Mouse (Mus musculus): Measurements from ENCODE around the gene Zbed6. TPM values are rescaled to one million over a fixed set of nuclear protein-coding genes. Genes with fewer than 3 reads are reported as not detected.

Zbed6 gene
- polyA plus RNA-seq, 1 experiment from 2014 or later, result not detected

DNA sequence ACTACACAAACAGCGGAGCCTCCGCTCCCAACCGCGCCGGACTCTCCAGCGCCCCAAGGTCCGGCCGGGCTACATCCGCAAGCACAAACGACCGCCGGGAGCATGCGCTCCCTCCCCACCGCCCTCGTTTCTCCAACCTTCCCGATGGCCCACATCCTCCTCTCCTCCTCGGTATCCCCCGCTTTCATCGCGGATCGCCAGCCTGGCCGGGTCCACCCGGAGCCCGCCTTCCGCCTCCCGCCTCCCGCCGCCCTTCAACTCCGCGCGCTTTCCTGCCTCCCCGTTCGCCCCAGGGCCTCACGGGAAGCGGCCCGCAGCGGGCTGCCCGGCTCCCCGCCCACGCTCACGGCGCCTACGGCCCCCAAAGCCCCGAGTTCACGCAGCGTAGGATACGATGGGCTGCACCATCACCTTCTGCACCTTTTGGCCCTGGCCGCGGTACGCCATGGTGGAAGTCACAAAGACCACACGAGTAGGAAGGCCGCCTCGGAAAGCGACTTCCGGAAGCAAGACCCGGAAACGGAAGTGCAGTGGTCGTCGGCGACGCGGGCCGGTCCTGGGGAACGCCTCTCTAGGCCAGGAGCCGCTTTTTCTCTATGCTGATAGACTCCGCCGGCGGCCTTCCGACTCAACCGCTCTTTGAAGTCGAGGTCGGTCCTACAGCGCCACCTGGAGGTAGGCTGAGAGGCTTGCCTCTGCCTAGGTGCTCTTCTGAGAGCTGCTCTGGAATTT is 50.7 kb downstream of the Zbed6 start, which contains the start of gene Snrpe:
Gene Snrpe (minus strand): TSS at position 521 of the 732 bp plus-strand sequence.
- peaks cover 48% of the 10 kb centered on the region for H3K36me3 ChIP-seq
- under 1% methylated on average over 73 of the region's 73 CpGs for WGBS

More for the DNA sequence above, 50.7 kb downstream of the Zbed6 start, which contains the start of gene Snrpe:
- peak; percentile 98 for DNase-seq (ENCODE audit: low spot score)
- Histone ChIP-seq H3K4me1 (no peaks in the 10 kb centered on the region), H3K27ac (peak within 1 kb of the TSS; percentile 95), H3K27me3 (ENCODE audit: insufficient read depth, poor library complexity, severe bottlenecking) (no peaks in the 10 kb centered on the region), H3K4me3 (peak within 1 kb of the TSS; percentile 90), H3K9me3 (no peaks in the 10 kb centered on the region)

Other genes with a start within 250 kb of the Zbed6 start
- gene Sox13, start 236.5 kb downstream of the Zbed6 start, polyA plus RNA-seq (2016; fragmentation: Nextera tagmentation; extraction: Ambion mirVana), result 4.2 and 8.5 TPM in 2 replicates
- 530 and 623 TPM in 2 replicates for gene Snrpe, start 50.6 kb downstream of the Zbed6 start, polyA plus RNA-seq (2016; fragmentation: Nextera tagmentation; extraction: Ambion mirVana)
- gene Gm38394, start 433 bp upstream of the Zbed6 start, polyA plus RNA-seq (2016; fragmentation: Nextera tagmentation; extraction: Ambion mirVana), result 4.5 TPM in 2 replicates
- 0.26 and 0.53 TPM in 2 replicates for gene Lax1, start 29.2 kb upstream of the Zbed6 start, polyA plus RNA-seq (2016; fragmentation: Nextera tagmentation; extraction: Ambion mirVana)
- 15.2 and 26.4 TPM in 2 replicates for gene Atp2b4, start 140.2 kb upstream of the Zbed6 start, polyA plus RNA-seq (2016; fragmentation: Nextera tagmentation; extraction: Ambion mirVana)
- gene Optc, start 247.1 kb upstream of the Zbed6 start, polyA plus RNA-seq (2016; fragmentation: Nextera tagmentation; extraction: Ambion mirVana), result 0.16 and 0.69 TPM in 2 replicates